Mouse (Mus musculus) heart, embryonic 10.5 days (tissue): ENCODE data around the gene Map2k2. TPM values are rescaled to one million over a fixed set of nuclear protein-coding genes. Genes with fewer than 3 reads are reported as not detected.
"Not testable (repeated sequence)": the region's sequence is repeated elsewhere in the genome, so short reads cannot be mapped to it uniquely, and the experiment has no call there.

Experiments used
- DNase-seq: peaks from one replicate; pipeline ENCODE4 v3.0.0-alpha.2; 2017; ENCODE audit warnings: low spot score
- H3K27ac ChIP-seq: fragments of 300-500 bp; sonication (generic); 2 replicates; pipeline ENCODE4 v1.5.1; 2016; ENCODE audit warnings: mild to moderate bottlenecking
- H3K27me3 ChIP-seq: fragments of 300-500 bp; sonication (generic); 2 replicates; pipeline ENCODE4 v1.6.1; 2016; ENCODE audit warnings: mild to moderate bottlenecking; ENCODE audit not compliant: poor library complexity, insufficient read depth, severe bottlenecking
- H3K36me3 ChIP-seq: fragments of 300-500 bp; sonication (generic); 2 replicates; pipeline ENCODE4 v1.6.1; 2016; ENCODE audit warnings: mild to moderate bottlenecking, moderate library complexity
- H3K4me1 ChIP-seq: fragments of 300-500 bp; sonication (generic); 2 replicates; pipeline ENCODE4 v1.6.1; 2016; ENCODE audit warnings: mild to moderate bottlenecking
- H3K4me3 ChIP-seq: fragments of 300-500 bp; sonication (generic); 2 replicates; pipeline ENCODE4 v1.5.1; 2016; ENCODE audit warnings: mild to moderate bottlenecking, moderate library complexity
- H3K9me3 ChIP-seq: fragments of 300-500 bp; sonication (generic); 2 replicates; pipeline ENCODE4 v1.6.1; 2016; ENCODE audit warnings: mild to moderate bottlenecking, moderate library complexity
- WGBS: fragments of 180-500 bp; shearing (Covaris S2); methylation state at CpG from one replicate; pipeline ENCODE4 v1.1.7; 2016; 5-methylcytosine and 5-hydroxymethylcytosine counted together
- microRNA-seq: library from miRNA; unstranded; fragments of <30 nt; microRNA quantifications from one replicate; pipeline ENCODE4, GENCODE M21; 2017
- polyA plus RNA-seq: library from polyadenylated mRNA; unstranded; fragments of >200 nt; fragmentation: Nextera tagmentation; extraction: Ambion mirVana; gene quantifications from 2 replicates; pipeline ENCODE4 v1.2.1, GENCODE M21; 2016

The Map2k2 gene
- polyA plus RNA-seq, 1 experiment from 2014 or later = 196 TPM

DNA sequence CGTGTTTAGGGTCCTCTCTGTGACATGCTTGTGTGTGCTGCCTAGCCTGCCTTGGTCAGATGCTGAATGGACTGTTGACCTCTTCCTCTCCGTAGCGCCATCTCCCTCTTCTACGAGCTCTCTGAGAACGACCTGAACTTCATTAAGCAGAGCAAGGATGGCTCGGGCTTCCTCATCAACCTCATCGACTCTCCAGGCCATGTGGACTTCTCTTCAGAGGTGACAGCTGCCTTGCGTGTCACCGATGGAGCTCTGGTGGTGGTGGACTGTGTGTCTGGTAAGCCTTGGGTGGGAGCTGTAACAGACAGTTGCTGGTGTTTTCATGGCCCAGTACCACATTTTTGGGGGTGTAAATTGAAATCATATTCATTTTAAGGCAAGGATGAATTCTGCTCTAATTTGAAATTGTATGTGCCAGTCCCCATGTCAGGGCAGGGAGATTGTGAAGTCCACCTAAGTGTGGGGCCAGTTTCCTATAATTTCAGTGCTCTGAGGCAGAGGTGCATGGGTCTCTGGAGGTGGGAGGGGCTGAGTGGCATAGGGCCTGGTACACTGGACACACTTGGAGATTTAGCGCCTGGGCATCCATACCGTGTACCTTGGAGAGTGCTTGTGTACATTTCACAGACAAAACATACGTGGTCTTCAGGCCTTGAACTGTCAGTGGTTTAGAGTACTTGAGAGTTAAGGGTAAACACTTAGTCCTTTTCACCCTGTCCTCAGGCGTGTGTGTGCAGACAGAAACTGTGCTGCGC is 72.4 kb downstream of the Map2k2 start:
- Histone ChIP-seq H3K4me3 (peak overlapping the region; percentile 99), H3K27ac (peak overlapping the region; percentile 99), H3K9me3 (no peaks in the 10 kb centered on the region), H3K27me3 (no peaks in the 10 kb centered on the region), H3K4me1 (peaks cover 72% of the 10 kb centered on the region), H3K36me3 (peaks cover 58% of the 10 kb centered on the region)
- WGBS = 70% methylated on average over 14 of the region's 14 CpGs
- DNase-seq = no peak

GRCm38 (mm10) chr10:81178927-81179326 is 73.2 kb downstream of the Map2k2 start:
- H3K27me3 ChIP-seq = no peaks in the 10 kb centered on the region
- 92% methylated on average over 11 of the region's 11 CpGs for WGBS
- DNase-seq = no peak
- H3K9me3 ChIP-seq = no peaks in the 10 kb centered on the region
- H3K27ac ChIP-seq = 0 out of 2 replicates have a peak overlapping the region, but pooled peaks have one; percentile 1
- peaks cover 59% of the 10 kb centered on the region for H3K36me3 ChIP-seq
- no peak overlapping the region for H3K4me3 ChIP-seq
- peaks cover 69% of the 10 kb centered on the region for H3K4me1 ChIP-seq

DNA sequence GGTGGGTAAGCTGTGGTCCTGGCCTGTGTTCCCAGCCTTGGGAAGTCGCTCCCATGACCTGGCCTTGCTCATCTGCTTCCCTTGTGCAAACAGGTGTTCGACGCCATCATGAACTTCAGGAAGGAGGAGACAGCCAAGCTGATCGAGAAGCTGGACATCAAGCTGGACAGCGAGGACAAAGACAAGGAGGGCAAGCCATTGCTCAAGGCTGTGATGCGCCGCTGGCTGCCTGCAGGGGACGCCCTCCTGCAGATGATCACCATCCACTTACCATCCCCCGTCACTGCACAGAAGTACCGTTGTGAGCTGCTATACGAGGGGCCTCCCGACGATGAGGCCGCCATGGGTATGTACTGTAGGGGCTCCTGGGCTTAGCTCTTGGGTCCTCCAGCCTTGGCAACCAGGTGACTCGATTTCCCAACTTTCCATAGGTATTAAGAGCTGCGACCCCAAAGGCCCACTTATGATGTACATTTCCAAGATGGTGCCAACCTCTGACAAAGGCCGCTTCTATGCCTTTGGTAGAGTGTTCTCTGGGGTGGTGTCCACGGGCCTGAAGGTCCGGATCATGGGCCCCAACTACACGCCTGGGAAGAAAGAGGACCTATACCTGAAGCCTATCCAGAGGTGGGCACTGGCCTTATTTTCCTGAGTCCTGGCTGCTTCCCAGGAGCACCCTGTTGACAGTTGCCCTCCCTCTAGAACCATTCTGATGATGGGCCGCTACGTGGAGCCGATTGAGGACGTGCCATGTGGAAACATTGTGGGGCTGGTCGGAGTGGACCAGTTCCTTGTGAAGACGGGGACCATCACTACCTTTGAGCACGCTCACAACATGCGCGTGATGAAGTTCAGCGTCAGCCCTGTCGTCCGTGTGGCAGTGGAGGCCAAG is 74.0 kb downstream of the Map2k2 start:
- no peak overlapping the region for H3K4me3 ChIP-seq
- no peak for DNase-seq
- H3K27me3 ChIP-seq = no peaks in the 10 kb centered on the region
- no peaks in the 10 kb centered on the region for H3K9me3 ChIP-seq
- WGBS = 92% methylated on average over 32 of the region's 32 CpGs
- 0 out of 2 replicates have a peak overlapping the region, but pooled peaks have one; percentile 1 for H3K27ac ChIP-seq
- H3K4me1 ChIP-seq = peaks cover 71% of the 10 kb centered on the region
- peaks cover 66% of the 10 kb centered on the region for H3K36me3 ChIP-seq

- DNase-seq = no peak
- Histone ChIP-seq H3K27me3 (no peaks in the 10 kb centered on the region), H3K27ac (no peak overlapping the region), H3K4me1 (peaks cover 67% of the 10 kb centered on the region), H3K4me3 (no peak overlapping the region), H3K9me3 (no peaks in the 10 kb centered on the region), H3K36me3 (peaks cover 78% of the 10 kb centered on the region)
- WGBS = 91% methylated on average over 13 of the region's 13 CpGs
Measured at GRCm38 (mm10) chr10:81180946-81181345, 75.2 kb downstream of the Map2k2 start.

DNA sequence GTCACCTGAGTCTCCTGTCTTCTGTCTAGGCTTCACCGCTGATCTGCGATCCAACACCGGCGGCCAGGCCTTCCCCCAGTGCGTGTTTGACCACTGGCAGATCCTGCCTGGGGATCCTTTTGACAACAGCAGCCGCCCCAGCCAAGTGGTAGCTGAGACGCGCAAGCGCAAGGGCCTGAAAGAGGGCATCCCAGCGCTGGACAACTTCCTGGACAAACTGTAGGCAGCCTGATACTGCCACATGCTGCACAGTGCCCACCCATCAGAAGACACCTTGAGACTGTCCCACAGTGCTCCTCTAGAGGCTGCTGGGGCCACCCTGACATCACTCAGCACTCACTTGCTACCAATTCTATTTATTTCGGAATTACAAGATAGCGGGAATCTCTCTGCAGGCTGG is 76.1 kb downstream of the Map2k2 start:
- not testable (repeated sequence) for H3K9me3 ChIP-seq, DNase-seq, H3K27me3 ChIP-seq, H3K27ac ChIP-seq, H3K4me3 ChIP-seq
- peaks cover 66% of the 10 kb centered on the region for H3K4me1 ChIP-seq
- H3K36me3 ChIP-seq = peaks cover 84% of the 10 kb centered on the region
- WGBS = 72% methylated on average over 12 of the region's 12 CpGs

GRCm38 (mm10) chr10:81182336-81183333 is 76.9 kb downstream of the Map2k2 start, which contains the start of gene Dapk3:
Gene Dapk3 (plus strand): TSS chr10:81183005.
- peaks cover 84% of the 10 kb centered on the region for H3K36me3 ChIP-seq
- H3K4me3 ChIP-seq = peak within 1 kb of the TSS; percentile 67
- H3K4me1 ChIP-seq = peaks cover 63% of the 10 kb centered on the region
- WGBS = 5% methylated on average over 53 of the region's 53 CpGs
- H3K27ac ChIP-seq = peak within 1 kb of the TSS; percentile 92
- H3K27me3 ChIP-seq = no peaks in the 10 kb centered on the region
- DNase-seq = peak; percentile 100
- no peaks in the 10 kb centered on the region for H3K9me3 ChIP-seq

Small RNA genes lying within 50 kb of the gene (microRNA-seq; reads per million reads assigned to microRNA genes)
- gene Mir5615-1 = not detected
- gene Mir5615-2 = not detected

Other genes with a start within 250 kb of the Map2k2 start
- not detected in 2 replicates for gene Tmprss9, start 234.1 kb upstream of the Map2k2 start, polyA plus RNA-seq
- 348 and 363 TPM in 2 replicates for gene Timm13, start 204.9 kb upstream of the Map2k2 start, polyA plus RNA-seq
- gene Lmnb2, start 187.7 kb upstream of the Map2k2 start, polyA plus RNA-seq = 39.7 and 47.3 TPM in 2 replicates
- gene Gadd45b, start 175.8 kb upstream of the Map2k2 start, polyA plus RNA-seq = 17.1 and 20.1 TPM in 2 replicates
- gene Gng7, start 91.0 kb upstream of the Map2k2 start, polyA plus RNA-seq = 1.5 and 2.1 TPM in 2 replicates
- gene Diras1, start 80.3 kb upstream of the Map2k2 start, polyA plus RNA-seq = 0.08 and 0.11 TPM in 2 replicates
- 8.9 and 10.7 TPM in 2 replicates for gene Slc39a3, start 68.5 kb upstream of the Map2k2 start, polyA plus RNA-seq
- gene Sgta, start 45.7 kb upstream of the Map2k2 start, polyA plus RNA-seq = 197 and 226 TPM in 2 replicates
- gene Thop1, start 35.9 kb upstream of the Map2k2 start, polyA plus RNA-seq = 58.0 and 73.9 TPM in 2 replicates
- gene Creb3l3, start 7.0 kb upstream of the Map2k2 start, polyA plus RNA-seq = 0.43 and 2.4 TPM in 2 replicates
- 17.6 and 18.6 TPM in 2 replicates for gene Zbtb7a, start 29.3 kb downstream of the Map2k2 start, polyA plus RNA-seq
- 53.5 and 62.2 TPM in 2 replicates for gene Pias4, start 62.0 kb downstream of the Map2k2 start, polyA plus RNA-seq
- 447 and 460 TPM in 2 replicates for gene Eef2, start 70.7 kb downstream of the Map2k2 start, polyA plus RNA-seq
- 56.3 and 78.7 TPM in 2 replicates for gene Dapk3, start 77.1 kb downstream of the Map2k2 start, polyA plus RNA-seq
- not detected in 2 replicates for gene 4930442H23Rik, start 77.9 kb downstream of the Map2k2 start, polyA plus RNA-seq
- gene Nmrk2, start 96.1 kb downstream of the Map2k2 start, polyA plus RNA-seq = 2.7 and 3.8 TPM in 2 replicates
- gene Atcay, start 124.9 kb downstream of the Map2k2 start, polyA plus RNA-seq = 0.28 and 0.37 TPM in 2 replicates
- gene Zfr2, start 127.2 kb downstream of the Map2k2 start, polyA plus RNA-seq = 4.9 and 5.6 TPM in 2 replicates
- 1.2 and 2.2 TPM in 2 replicates for gene Matk, start 147.0 kb downstream of the Map2k2 start, polyA plus RNA-seq
- 284 and 285 TPM in 2 replicates for gene Mrpl54, start 161.0 kb downstream of the Map2k2 start, polyA plus RNA-seq
- 56.5 and 57.0 TPM in 2 replicates for gene Apba3, start 161.0 kb downstream of the Map2k2 start, polyA plus RNA-seq
- 1.8 and 4.4 TPM in 2 replicates for gene Tjp3, start 185.7 kb downstream of the Map2k2 start, polyA plus RNA-seq
- gene Pip5k1c, start 187.0 kb downstream of the Map2k2 start, polyA plus RNA-seq = 42.6 and 55.9 TPM in 2 replicates
- gene Cactin, start 215.2 kb downstream of the Map2k2 start, polyA plus RNA-seq = 37.2 and 51.6 TPM in 2 replicates
- gene Tbxa2r, start 222.8 kb downstream of the Map2k2 start, polyA plus RNA-seq = 10.8 and 15.6 TPM in 2 replicates
- not detected in 2 replicates for gene Gipc3, start 237.4 kb downstream of the Map2k2 start, polyA plus RNA-seq
- gene Hmg20b, start 244.6 kb downstream of the Map2k2 start, polyA plus RNA-seq = 100 and 109 TPM in 2 replicates